Mouse (Mus musculus): ENCODE data around the gene Gm21976. TPM values are rescaled to one million over a fixed set of nuclear protein-coding genes. Genes with fewer than 3 reads are reported as not detected.

The Gm21976 gene
- polyA plus RNA-seq, 2 experiments from 2014 or later: not detected

- peak; percentile 28 for ATAC-seq
Observed at GRCm38 (mm10) chr13:98354871-98355558, 75.3 kb downstream of the Gm21976 start.

GRCm38 (mm10) chr13:98355559-98356111, 75.9 kb downstream of the Gm21976 start:
- ATAC-seq: no peak

- no peak for ATAC-seq
Observed at GRCm38 (mm10) chr13:98356176-98356972, 76.7 kb downstream of the Gm21976 start.

Other genes starting within 250 kb of the Gm21976 start
- under 1 TPM in 1 of 2 experiments, not detected in 1; 0.08 TPM for gene Arhgef28, start 73.4 kb upstream of the Gm21976 start, polyA plus RNA-seq (2017; shearing (Covaris generic))
- 10 to 100 TPM; 23.8 to 26.9 TPM for gene Utp15, start 16.8 kb upstream of the Gm21976 start, polyA plus RNA-seq (2017; shearing (Covaris generic))
- gene Ankra2, start 16.8 kb upstream of the Gm21976 start, polyA plus RNA-seq (2017; shearing (Covaris generic)): 10 to 100 TPM; 23.1 to 24.9 TPM
- gene Btf3, start 37.1 kb downstream of the Gm21976 start, polyA plus RNA-seq (2017; shearing (Covaris generic)): 1,000 to 10,000 TPM in 1 of 2 experiments, 100 to 1,000 TPM in 1; 915 to 1,034 TPM
- gene Foxd1, start 74.4 kb downstream of the Gm21976 start, polyA plus RNA-seq (2017; shearing (Covaris generic)): not detected
- gene Gm10320, start 212.1 kb downstream of the Gm21976 start, polyA plus RNA-seq (2017; shearing (Covaris generic)): 1 to 10 TPM in 1 of 2 experiments, not detected in 1; 1.3 TPM